Mouse (Mus musculus): ENCODE measurements around the gene A2ml1. TPM values are rescaled to one million over a fixed set of nuclear protein-coding genes. Genes with fewer than 3 reads are reported as not detected.

The A2ml1 gene
- polyA plus RNA-seq, 1 experiment from 2014 or later, result 3.5 TPM

GRCm38 (mm10) chr6:128535250-128535649, 46.2 kb downstream of the A2ml1 start:
- H3K9ac ChIP-seq (ENCODE audit: low read depth, low read length), result no peak overlapping the region
- no peaks in the 10 kb centered on the region for H3K36me3 ChIP-seq (ENCODE audit: control insufficient read depth, insufficient read depth, low read length)
- 81% methylated on average over 2 of the region's 2 CpGs for WGBS
- H3K27ac ChIP-seq (ENCODE audit: low read length), result no peak overlapping the region
- no peak overlapping the region for H3K4me2 ChIP-seq (ENCODE audit: low read length)
- ATAC-seq, result no peak
- no peaks in the 10 kb centered on the region for H3K27me3 ChIP-seq (ENCODE audit: control insufficient read depth, insufficient read depth, low read depth, low read length)
- H3K9me3 ChIP-seq (replicated peaks; ENCODE audit: control insufficient read depth, low read length, poor library complexity, severe bottlenecking), result no peaks in the 10 kb centered on the region
- no peaks in the 10 kb centered on the region for H3K4me1 ChIP-seq (ENCODE audit: control insufficient read depth, insufficient read depth, low read length)
- no peak overlapping the region for H3K4me3 ChIP-seq (ENCODE audit: low read depth, low read length)

DNA sequence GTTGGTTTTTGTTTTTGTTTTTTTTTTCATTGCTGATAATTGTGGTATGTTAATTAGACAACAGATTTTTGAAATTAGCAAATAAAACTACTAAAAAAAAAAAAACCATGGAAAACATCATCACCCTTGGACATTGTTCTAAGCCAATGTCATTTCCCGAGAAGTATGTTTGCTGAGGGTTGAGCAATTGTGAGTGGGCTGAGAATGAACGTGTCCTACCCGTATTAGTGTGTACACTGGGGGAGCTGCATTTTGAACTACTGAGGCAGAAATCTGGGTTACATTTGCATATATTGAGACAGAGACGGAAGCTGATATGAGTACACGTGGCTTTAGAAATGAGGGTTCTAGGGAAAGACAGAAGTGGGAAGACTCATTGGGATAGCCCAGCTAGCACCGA, 48.1 kb downstream of the A2ml1 start:
- H3K36me3 ChIP-seq (ENCODE audit: control insufficient read depth, insufficient read depth, low read length), result no peaks in the 10 kb centered on the region
- ATAC-seq, result no peak
- no peaks in the 10 kb centered on the region for H3K27me3 ChIP-seq (ENCODE audit: control insufficient read depth, insufficient read depth, low read depth, low read length)
- no peak overlapping the region for H3K4me2 ChIP-seq (ENCODE audit: low read length)
- 94% methylated on average over 6 of the region's 6 CpGs for WGBS
- H3K9ac ChIP-seq (ENCODE audit: low read depth, low read length), result no peak overlapping the region
- H3K4me1 ChIP-seq (ENCODE audit: control insufficient read depth, insufficient read depth, low read length), result no peaks in the 10 kb centered on the region
- H3K4me3 ChIP-seq (ENCODE audit: low read depth, low read length), result no peak overlapping the region
- no peaks in the 10 kb centered on the region for H3K9me3 ChIP-seq (replicated peaks; ENCODE audit: control insufficient read depth, low read length, poor library complexity, severe bottlenecking)
- no peak overlapping the region for H3K27ac ChIP-seq (ENCODE audit: low read length)

DNA sequence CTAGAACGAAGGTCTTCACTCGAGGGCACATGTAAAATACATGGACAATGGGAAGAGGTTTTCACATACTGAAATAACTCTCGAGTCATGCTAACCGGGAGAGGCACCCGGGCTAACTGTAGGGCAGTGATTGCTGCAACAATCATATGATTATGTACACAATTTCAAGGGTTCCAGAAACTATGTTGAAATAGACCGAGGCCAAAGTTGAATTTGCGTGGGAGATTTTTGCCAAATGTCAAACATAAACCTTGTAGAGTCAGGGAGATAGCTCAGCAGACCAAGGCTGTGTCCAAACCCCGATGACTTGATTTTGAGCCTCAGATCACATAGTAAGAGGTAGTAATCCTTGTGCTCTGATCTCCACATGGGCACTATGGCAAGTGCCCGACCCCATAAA, 48.7 kb downstream of the A2ml1 start:
- no peak overlapping the region for H3K9ac ChIP-seq (ENCODE audit: low read depth, low read length)
- no peak for ATAC-seq
- H3K4me2 ChIP-seq (ENCODE audit: low read length), result no peak overlapping the region
- H3K4me1 ChIP-seq (ENCODE audit: control insufficient read depth, insufficient read depth, low read length), result no peaks in the 10 kb centered on the region
- WGBS, result 93% methylated on average over 9 of the region's 9 CpGs
- H3K4me3 ChIP-seq (ENCODE audit: low read depth, low read length), result no peak overlapping the region
- no peak overlapping the region for H3K27ac ChIP-seq (ENCODE audit: low read length)
- H3K36me3 ChIP-seq (ENCODE audit: control insufficient read depth, insufficient read depth, low read length), result no peaks in the 10 kb centered on the region
- no peaks in the 10 kb centered on the region for H3K27me3 ChIP-seq (ENCODE audit: control insufficient read depth, insufficient read depth, low read depth, low read length)
- H3K9me3 ChIP-seq (replicated peaks; ENCODE audit: control insufficient read depth, low read length, poor library complexity, severe bottlenecking), result no peaks in the 10 kb centered on the region

DNA sequence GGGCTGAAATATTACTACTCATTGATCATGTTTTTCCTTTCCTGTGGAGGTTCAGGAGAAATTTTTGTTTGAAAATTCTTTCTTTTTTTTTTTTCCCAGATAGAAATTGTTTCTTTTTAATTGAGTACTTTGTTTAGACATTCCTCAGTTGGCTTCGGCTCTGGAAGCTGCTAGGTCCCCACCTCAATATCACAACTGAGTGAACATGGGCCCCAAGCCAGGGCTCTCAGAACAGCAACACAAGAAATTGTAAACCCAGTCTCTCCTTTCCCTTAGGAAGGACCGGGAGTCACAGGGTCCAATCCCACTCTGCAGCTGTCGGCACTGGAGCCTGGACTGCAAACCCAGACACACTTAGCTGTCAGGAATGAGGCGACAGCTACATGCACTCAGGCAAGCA, 52.9 kb downstream of the A2ml1 start:
- Histone ChIP-seq H3K27me3 (ENCODE audit: control insufficient read depth, insufficient read depth, low read depth, low read length) (no peaks in the 10 kb centered on the region), H3K9ac (ENCODE audit: low read depth, low read length) (no peak overlapping the region), H3K4me2 (ENCODE audit: low read length) (no peak overlapping the region), H3K4me3 (ENCODE audit: low read depth, low read length) (no peak overlapping the region), H3K36me3 (ENCODE audit: control insufficient read depth, insufficient read depth, low read length) (no peaks in the 10 kb centered on the region), H3K27ac (ENCODE audit: low read length) (no peak overlapping the region), H3K9me3 (replicated peaks; ENCODE audit: control insufficient read depth, low read length, poor library complexity, severe bottlenecking) (no peaks in the 10 kb centered on the region), H3K4me1 (ENCODE audit: control insufficient read depth, insufficient read depth, low read length) (no peaks in the 10 kb centered on the region)
- ATAC-seq, result no peak
- WGBS, result 79% methylated on average over 4 of the region's 4 CpGs

DNA sequence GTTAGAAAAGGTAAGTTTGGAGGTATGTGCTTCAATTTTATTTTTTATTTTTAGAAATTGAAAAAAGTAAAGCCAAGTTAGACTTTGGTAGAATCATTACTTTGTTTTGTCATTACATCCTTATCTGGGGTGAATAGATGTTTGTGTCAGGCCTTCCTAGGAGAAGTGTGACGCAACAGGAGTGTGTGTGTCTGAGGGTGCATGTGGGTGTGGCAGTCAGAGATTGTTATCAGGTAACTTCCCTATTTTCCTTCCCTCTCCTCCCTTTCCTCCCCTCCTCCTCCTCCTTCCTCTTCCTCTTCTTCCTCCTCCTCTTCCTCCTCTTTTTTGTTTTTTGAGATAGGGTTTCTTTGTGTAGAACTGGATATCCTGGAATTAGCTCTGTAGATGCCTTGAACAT, 54.3 kb downstream of the A2ml1 start:
- WGBS, result 86% methylated on average over 1 of the region's 1 CpGs
- Histone ChIP-seq H3K4me1 (ENCODE audit: control insufficient read depth, insufficient read depth, low read length) (no peaks in the 10 kb centered on the region), H3K9ac (ENCODE audit: low read depth, low read length) (no peak overlapping the region), H3K4me3 (ENCODE audit: low read depth, low read length) (no peak overlapping the region), H3K36me3 (ENCODE audit: control insufficient read depth, insufficient read depth, low read length) (no peaks in the 10 kb centered on the region), H3K27me3 (ENCODE audit: control insufficient read depth, insufficient read depth, low read depth, low read length) (no peaks in the 10 kb centered on the region), H3K9me3 (replicated peaks; ENCODE audit: control insufficient read depth, low read length, poor library complexity, severe bottlenecking) (no peaks in the 10 kb centered on the region), H3K4me2 (ENCODE audit: low read length) (no peak overlapping the region), H3K27ac (ENCODE audit: low read length) (no peak overlapping the region)
- no peak for ATAC-seq

DNA sequence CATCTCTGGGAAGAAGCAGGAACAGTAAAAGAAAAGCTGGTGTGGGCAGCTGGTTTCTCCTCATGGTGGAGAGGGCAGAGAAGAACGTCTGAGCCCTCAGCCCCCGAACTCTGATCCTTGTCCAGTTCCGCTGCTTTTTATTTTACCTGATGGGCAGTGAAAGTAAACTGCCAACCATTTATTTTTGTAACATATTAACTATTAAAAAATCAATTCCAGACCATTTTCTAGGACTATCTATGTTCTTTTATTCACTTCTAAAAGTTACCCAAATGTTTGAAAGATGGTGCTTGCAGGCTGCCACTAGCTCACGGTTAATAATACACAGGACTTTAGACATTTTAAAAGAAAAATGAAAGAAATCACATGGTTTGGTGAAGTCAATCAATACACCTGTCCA, 54.8 kb downstream of the A2ml1 start, which contains the start of gene Pzp:
Gene Pzp (minus strand): TSS at position 120 of the 400 bp plus-strand sequence.
- Histone ChIP-seq H3K27me3 (ENCODE audit: control insufficient read depth, insufficient read depth, low read depth, low read length) (no peaks in the 10 kb centered on the region), H3K4me3 (ENCODE audit: low read depth, low read length) (no peak within 1 kb of the TSS), H3K9me3 (replicated peaks; ENCODE audit: control insufficient read depth, low read length, poor library complexity, severe bottlenecking) (no peaks in the 10 kb centered on the region), H3K4me1 (ENCODE audit: control insufficient read depth, insufficient read depth, low read length) (no peaks in the 10 kb centered on the region), H3K27ac (ENCODE audit: low read length) (no peak within 1 kb of the TSS), H3K36me3 (ENCODE audit: control insufficient read depth, insufficient read depth, low read length) (no peaks in the 10 kb centered on the region), H3K9ac (ENCODE audit: low read depth, low read length) (no peak within 1 kb of the TSS), H3K4me2 (ENCODE audit: low read length) (no peak within 1 kb of the TSS)
- WGBS, result 84% methylated on average over 4 of the region's 4 CpGs
- ATAC-seq, result no peak

GRCm38 (mm10) chr6:128525801-128526200, 55.6 kb downstream of the A2ml1 start:
- no peak for ATAC-seq
- 96% methylated on average over 4 of the region's 4 CpGs for WGBS
- H3K27me3 ChIP-seq (ENCODE audit: control insufficient read depth, insufficient read depth, low read depth, low read length), result no peaks in the 10 kb centered on the region

GRCm38 (mm10) chr6:128523360-128523759, 58.0 kb downstream of the A2ml1 start:
- Histone ChIP-seq H3K9me3 (replicated peaks; ENCODE audit: control insufficient read depth, low read length, poor library complexity, severe bottlenecking) (no peaks in the 10 kb centered on the region), H3K9ac (ENCODE audit: low read depth, low read length) (no peak overlapping the region), H3K36me3 (ENCODE audit: control insufficient read depth, insufficient read depth, low read length) (no peaks in the 10 kb centered on the region), H3K4me1 (ENCODE audit: control insufficient read depth, insufficient read depth, low read length) (no peaks in the 10 kb centered on the region), H3K27me3 (ENCODE audit: control insufficient read depth, insufficient read depth, low read depth, low read length) (no peaks in the 10 kb centered on the region), H3K4me2 (ENCODE audit: low read length) (no peak overlapping the region), H3K4me3 (ENCODE audit: low read depth, low read length) (no peak overlapping the region), H3K27ac (ENCODE audit: low read length) (no peak overlapping the region)
- ATAC-seq, result no peak
- WGBS, result 95% methylated on average over 3 of the region's 3 CpGs

More at GRCm38 (mm10) chr6:128525801-128526200, 55.6 kb downstream of the A2ml1 start:
- H3K4me2 ChIP-seq (ENCODE audit: low read length), result no peak overlapping the region
- no peaks in the 10 kb centered on the region for H3K9me3 ChIP-seq (replicated peaks; ENCODE audit: control insufficient read depth, low read length, poor library complexity, severe bottlenecking)
- no peaks in the 10 kb centered on the region for H3K36me3 ChIP-seq (ENCODE audit: control insufficient read depth, insufficient read depth, low read length)
- no peak overlapping the region for H3K27ac ChIP-seq (ENCODE audit: low read length)
- H3K9ac ChIP-seq (ENCODE audit: low read depth, low read length), result no peak overlapping the region
- H3K4me3 ChIP-seq (ENCODE audit: low read depth, low read length), result no peak overlapping the region
- H3K4me1 ChIP-seq (ENCODE audit: control insufficient read depth, insufficient read depth, low read length), result no peaks in the 10 kb centered on the region

DNA sequence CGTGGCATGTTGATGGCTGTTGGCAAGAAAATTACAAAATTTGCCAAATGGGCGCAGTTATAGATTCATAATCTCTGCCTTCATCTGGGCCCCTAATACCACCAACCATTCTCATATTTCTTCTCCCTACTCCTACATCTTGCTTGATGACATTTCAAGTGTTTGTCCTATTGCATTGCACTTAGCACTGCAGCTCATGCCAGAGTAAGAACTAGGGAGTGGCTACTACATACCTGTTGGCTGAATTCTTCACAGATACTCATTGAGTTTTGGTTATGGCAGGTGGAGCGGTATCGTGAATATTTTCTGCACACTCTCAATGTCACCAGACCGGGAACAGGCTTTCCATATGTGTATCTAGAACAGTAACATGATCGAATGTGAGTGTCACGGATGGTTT, 62.2 kb downstream of the A2ml1 start:
- H3K27me3 ChIP-seq (ENCODE audit: control insufficient read depth, insufficient read depth, low read depth, low read length), result no peaks in the 10 kb centered on the region
- H3K9me3 ChIP-seq (replicated peaks; ENCODE audit: control insufficient read depth, low read length, poor library complexity, severe bottlenecking), result no peaks in the 10 kb centered on the region
- no peaks in the 10 kb centered on the region for H3K36me3 ChIP-seq (ENCODE audit: control insufficient read depth, insufficient read depth, low read length)
- H3K4me3 ChIP-seq (ENCODE audit: low read depth, low read length), result no peak overlapping the region
- H3K4me2 ChIP-seq (ENCODE audit: low read length), result no peak overlapping the region
- no peak overlapping the region for H3K9ac ChIP-seq (ENCODE audit: low read depth, low read length)
- no peaks in the 10 kb centered on the region for H3K4me1 ChIP-seq (ENCODE audit: control insufficient read depth, insufficient read depth, low read length)
- no peak for ATAC-seq
- WGBS, result 93% methylated on average over 7 of the region's 7 CpGs
- H3K27ac ChIP-seq (ENCODE audit: low read length), result no peak overlapping the region
